Mouse (Mus musculus): ENCODE data around the gene Slc47a1. TPM values are rescaled to one million over a fixed set of nuclear protein-coding genes. Genes with fewer than 3 reads are reported as not detected.

Slc47a1 gene
- total RNA-seq, 1 experiment from 2014 or later = 6.8 TPM

GRCm38 (mm10) chr11:61368668-61369067 lies 9.5 kb downstream of the Slc47a1 start:
- no peak for DNase-seq

GRCm38 (mm10) chr11:61366517-61367273 lies 11.4 kb downstream of the Slc47a1 start:
- DNase-seq = no peak

GRCm38 (mm10) chr11:61365938-61366337 lies 12.2 kb downstream of the Slc47a1 start:
- no peak for DNase-seq

GRCm38 (mm10) chr11:61364096-61364495 lies 14.0 kb downstream of the Slc47a1 start:
- DNase-seq = no peak

GRCm38 (mm10) chr11:61361515-61362190 lies 16.5 kb downstream of the Slc47a1 start:
- DNase-seq = no peak

- DNase-seq = no peak
Observed at GRCm38 (mm10) chr11:61356600-61356999, 21.5 kb downstream of the Slc47a1 start.

GRCm38 (mm10) chr11:61356111-61356510 lies 22.0 kb downstream of the Slc47a1 start:
- no peak for DNase-seq

- peak; percentile 17 for DNase-seq
Observed at GRCm38 (mm10) chr11:61355351-61355750, 22.8 kb downstream of the Slc47a1 start.

GRCm38 (mm10) chr11:61354346-61354745 lies 23.8 kb downstream of the Slc47a1 start:
- DNase-seq = no peak

GRCm38 (mm10) chr11:61353038-61353437 lies 25.1 kb downstream of the Slc47a1 start:
- DNase-seq = no peak

- DNase-seq = peak; percentile 9
Observed at GRCm38 (mm10) chr11:61352138-61352651, 25.9 kb downstream of the Slc47a1 start.

GRCm38 (mm10) chr11:61349337-61349736 lies 28.8 kb downstream of the Slc47a1 start:
- peak; percentile 84 for DNase-seq

- DNase-seq = no peak
Observed at GRCm38 (mm10) chr11:61346133-61346532, 32.0 kb downstream of the Slc47a1 start.

GRCm38 (mm10) chr11:61342505-61343420 lies 35.4 kb downstream of the Slc47a1 start, which contains the start of gene Slc47a2:
TSS of gene Slc47a2 (minus strand) at chr11:61342860.
- DNase-seq = peak; percentile 38

- DNase-seq = no peak
Observed at GRCm38 (mm10) chr11:61341971-61342370, 36.2 kb downstream of the Slc47a1 start.

GRCm38 (mm10) chr11:61341233-61341632 lies 36.9 kb downstream of the Slc47a1 start:
- DNase-seq = no peak

- no peak for DNase-seq
Observed at GRCm38 (mm10) chr11:61340374-61340773, 37.8 kb downstream of the Slc47a1 start.

GRCm38 (mm10) chr11:61337586-61337985 lies 40.6 kb downstream of the Slc47a1 start:
- no peak for DNase-seq

- no peak for DNase-seq
Observed at GRCm38 (mm10) chr11:61320904-61321687, 57.0 kb downstream of the Slc47a1 start.

GRCm38 (mm10) chr11:61319923-61320567 lies 58.1 kb downstream of the Slc47a1 start:
- DNase-seq = no peak

Data from adrenal gland, postnatal 14 days (tissue).